Mouse (Mus musculus): ENCODE data around the gene Pgk1.
"Not testable (repeated sequence)": the region's sequence is repeated elsewhere in the genome, so short reads cannot be mapped to it uniquely, and the experiment has no call there.

The Pgk1 gene

GRCm38 (mm10) chrX:106186713-106187649 is at the start of gene Pgk1:
Gene Pgk1 (plus strand): TSS chrX:106187100.
- DNase-seq (ENCODE audit: extremely low read depth, insufficient read length, low spot score): peak; percentile 96

- DNase-seq (ENCODE audit: extremely low read depth, insufficient read length, low spot score): no peak
Observed at GRCm38 (mm10) chrX:106139309-106140070, 47.4 kb upstream of the Pgk1 start.

GRCm38 (mm10) chrX:106142936-106143335 is 44.0 kb upstream of the Pgk1 start, which contains the start of gene Tlr13:
Gene Tlr13 (plus strand): TSS chrX:106143204.
- no peak for DNase-seq (ENCODE audit: extremely low read depth, insufficient read length, low spot score)

GRCm38 (mm10) chrX:106148185-106148584 is 38.7 kb upstream of the Pgk1 start:
- no peak for DNase-seq (ENCODE audit: extremely low read depth, insufficient read length, low spot score)

GRCm38 (mm10) chrX:106149460-106149859 is 37.4 kb upstream of the Pgk1 start:
- DNase-seq (ENCODE audit: extremely low read depth, insufficient read length, low spot score): peak; percentile 30

- DNase-seq (ENCODE audit: extremely low read depth, insufficient read length, low spot score): no peak
Observed at GRCm38 (mm10) chrX:106154180-106154586, 32.7 kb upstream of the Pgk1 start.

- DNase-seq (ENCODE audit: extremely low read depth, insufficient read length, low spot score): no peak
Observed at GRCm38 (mm10) chrX:106155892-106156291, 31.0 kb upstream of the Pgk1 start.

GRCm38 (mm10) chrX:106163995-106164394 is 22.9 kb upstream of the Pgk1 start:
- no peak for DNase-seq (ENCODE audit: extremely low read depth, insufficient read length, low spot score)

- no peak for DNase-seq (ENCODE audit: extremely low read depth, insufficient read length, low spot score)
Observed at GRCm38 (mm10) chrX:106164555-106164954, 22.3 kb upstream of the Pgk1 start.

- peak; percentile 18 for DNase-seq (ENCODE audit: extremely low read depth, insufficient read length, low spot score)
Observed at GRCm38 (mm10) chrX:106165089-106165488, 21.8 kb upstream of the Pgk1 start.

GRCm38 (mm10) chrX:106171106-106171852 is 15.6 kb upstream of the Pgk1 start:
- peak; percentile 53 for DNase-seq (ENCODE audit: extremely low read depth, insufficient read length, low spot score)

GRCm38 (mm10) chrX:106171853-106172154 is 15.1 kb upstream of the Pgk1 start:
- no peak for DNase-seq (ENCODE audit: extremely low read depth, insufficient read length, low spot score)

- no peak for DNase-seq (ENCODE audit: extremely low read depth, insufficient read length, low spot score)
Observed at GRCm38 (mm10) chrX:106176331-106176730, 10.6 kb upstream of the Pgk1 start.

- no peak for DNase-seq (ENCODE audit: extremely low read depth, insufficient read length, low spot score)
Observed at GRCm38 (mm10) chrX:106184279-106184678, 2.6 kb upstream of the Pgk1 start.

- DNase-seq (ENCODE audit: extremely low read depth, insufficient read length, low spot score): peak; percentile 42
Observed at GRCm38 (mm10) chrX:106185706-106186105, 1.2 kb upstream of the Pgk1 start.

GRCm38 (mm10) chrX:106187737-106188136 is 837 bp downstream of the Pgk1 start:
- DNase-seq (ENCODE audit: extremely low read depth, insufficient read length, low spot score): peak; percentile 67

GRCm38 (mm10) chrX:106189356-106189755 is 2.5 kb downstream of the Pgk1 start:
- DNase-seq (ENCODE audit: extremely low read depth, insufficient read length, low spot score): no peak

GRCm38 (mm10) chrX:106190091-106190490 is 3.2 kb downstream of the Pgk1 start:
- no peak for DNase-seq (ENCODE audit: extremely low read depth, insufficient read length, low spot score)

GRCm38 (mm10) chrX:106194361-106194760 is 7.5 kb downstream of the Pgk1 start:
- DNase-seq (ENCODE audit: extremely low read depth, insufficient read length, low spot score): not testable (repeated sequence)

GRCm38 (mm10) chrX:106197308-106197707 is 10.4 kb downstream of the Pgk1 start:
- DNase-seq (ENCODE audit: extremely low read depth, insufficient read length, low spot score): no peak

- DNase-seq (ENCODE audit: extremely low read depth, insufficient read length, low spot score): no peak
Observed at GRCm38 (mm10) chrX:106198904-106199303, 12.0 kb downstream of the Pgk1 start.
